Mouse (Mus musculus) liver, embryonic 11.5 days (tissue): Measurements from ENCODE around the gene Lgi4. TPM values are rescaled to one million over a fixed set of nuclear protein-coding genes. Genes with fewer than 3 reads are reported as not detected.

Experiments used
- ATAC-seq: fragments of 200-750 bp; cut with Nextera tagmentation; replicated peaks from 2 replicates; pipeline ENCODE4 v1.8.0; 2017; ENCODE audit warnings: moderate number of reproducible peaks, mild to moderate bottlenecking, moderate TSS enrichment, moderate library complexity; ENCODE audit not compliant: low FRiP score
- DNase-seq: peaks from one replicate; pipeline ENCODE4 v3.0.0-alpha.2; 2017; ENCODE audit warnings: low spot score
- H3K27ac ChIP-seq: fragments of 300-500 bp; sonication (generic); 2 replicates; pipeline ENCODE4 v1.5.1; 2014; ENCODE audit warnings: mild to moderate bottlenecking, low read depth, low read length, control low read depth
- H3K27me3 ChIP-seq: fragments of 300-500 bp; sonication (generic); replicated peaks from 2 replicates; pipeline ENCODE4 v1.6.1; 2014; ENCODE audit warnings: low read length, mixed read lengths; ENCODE audit not compliant: control insufficient read depth, insufficient read depth
- H3K36me3 ChIP-seq: fragments of 300-500 bp; sonication (generic); 2 replicates; pipeline ENCODE4 v1.6.1; 2014; ENCODE audit warnings: mild to moderate bottlenecking, low read length, moderate library complexity, mixed read lengths; ENCODE audit not compliant: control insufficient read depth, insufficient read depth
- H3K4me1 ChIP-seq: fragments of 300-500 bp; sonication (generic); replicated peaks from 2 replicates; pipeline ENCODE4 v1.6.1; 2014; ENCODE audit warnings: low read length, mixed read lengths; ENCODE audit not compliant: control insufficient read depth, insufficient read depth
- H3K4me2 ChIP-seq: fragments of 300-500 bp; sonication (generic); 2 replicates; pipeline ENCODE4 v1.6.1; 2014; ENCODE audit warnings: mild to moderate bottlenecking, control low read depth, moderate library complexity
- H3K4me3 ChIP-seq: fragments of 300-500 bp; sonication (generic); 2 replicates; pipeline ENCODE4 v1.5.1; 2014; ENCODE audit warnings: low read depth, low read length, control low read depth
- H3K9ac ChIP-seq: fragments of 300-500 bp; sonication (generic); 2 replicates; pipeline ENCODE4 v1.6.1; 2014; ENCODE audit warnings: low read depth, low read length, control low read depth
- H3K9me3 ChIP-seq: fragments of 300-500 bp; sonication (generic); 2 replicates; pipeline ENCODE4 v1.6.1; 2016; ENCODE audit warnings: low read length, inconsistent platforms, mixed read lengths; ENCODE audit not compliant: control insufficient read depth
- WGBS: fragments of 180-500 bp; shearing (Covaris S2); extraction: QIAGEN DNeasy Blood & Tissue Kit; methylation state at CpG from one replicate; pipeline ENCODE4 v1.1.7; 2014; 5-methylcytosine and 5-hydroxymethylcytosine counted together
- polyA plus RNA-seq: library from polyadenylated mRNA; unstranded; fragments of >200 nt; fragmentation: Nextera tagmentation; extraction: Ambion mirVana; gene quantifications from 2 replicates; pipeline ENCODE4 v1.2.1, GENCODE M21; 2014

Lgi4 gene
- 0.30 and 0.45 TPM in 2 replicates for polyA plus RNA-seq

GRCm38 (mm10) chr7:31059108-31059507 is at the start of gene Lgi4:
Gene Lgi4 (plus strand): TSS chr7:31059342.
- DNase-seq = peak; percentile 84
- H3K36me3 ChIP-seq = no peaks in the 10 kb centered on the region
- ATAC-seq = peak; percentile 43

GRCm38 (mm10) chr7:31012971-31013370 is 46.2 kb upstream of the Lgi4 start:
- Histone ChIP-seq H3K27ac (no peak overlapping the region), H3K9ac (no peak overlapping the region), H3K4me3 (no peak overlapping the region), H3K4me1 (no peaks in the 10 kb centered on the region; the same call in none of the 2 replicates), H3K36me3 (no peaks in the 10 kb centered on the region), H3K27me3 (no peaks in the 10 kb centered on the region), H3K4me2 (no peak overlapping the region), H3K9me3 (no peaks in the 10 kb centered on the region)
- ATAC-seq (no peak), DNase-seq (no peak)
- 83% methylated on average over 5 of the region's 5 CpGs for WGBS

More at GRCm38 (mm10) chr7:31059108-31059507, at the start of gene Lgi4:
- Histone ChIP-seq H3K27ac (no peak within 1 kb of the TSS), H3K27me3 (peaks cover 5% of the 10 kb centered on the region; the same call in 1 of the 2 replicates), H3K4me1 (peaks cover 6% of the 10 kb centered on the region), H3K4me2 (no peak within 1 kb of the TSS), H3K9me3 (no peaks in the 10 kb centered on the region), H3K9ac (no peak within 1 kb of the TSS), H3K4me3 (no peak within 1 kb of the TSS)
- 2% methylated on average over 2 of the region's 2 CpGs for WGBS

- peak; percentile 47; the same call in 1 of the 2 replicates for ATAC-seq
- DNase-seq = no peak
- Histone ChIP-seq H3K9me3 (no peaks in the 10 kb centered on the region), H3K4me2 (no peak overlapping the region), H3K4me3 (no peak overlapping the region), H3K4me1 (no peaks in the 10 kb centered on the region; the same call in none of the 2 replicates), H3K9ac (no peak overlapping the region), H3K36me3 (no peaks in the 10 kb centered on the region), H3K27me3 (no peaks in the 10 kb centered on the region), H3K27ac (no peak overlapping the region)
- WGBS = 58% methylated on average over 10 of the region's 10 CpGs
Observed at GRCm38 (mm10) chr7:31017104-31017901, 41.8 kb upstream of the Lgi4 start.

GRCm38 (mm10) chr7:31028609-31029008 is 30.5 kb upstream of the Lgi4 start:
- Histone ChIP-seq H3K9ac (no peak overlapping the region), H3K27ac (no peak overlapping the region), H3K4me3 (no peak overlapping the region), H3K9me3 (no peaks in the 10 kb centered on the region), H3K36me3 (no peaks in the 10 kb centered on the region), H3K4me2 (no peak overlapping the region), H3K4me1 (no peaks in the 10 kb centered on the region; the same call in 1 of the 2 replicates), H3K27me3 (no peaks in the 10 kb centered on the region)
- DNase-seq (no peak), ATAC-seq (no peak)
- 62% methylated on average over 8 of the region's 8 CpGs for WGBS

- H3K27me3 ChIP-seq = no peaks in the 10 kb centered on the region
- no peak for DNase-seq
- H3K9ac ChIP-seq = no peak overlapping the region
- H3K4me2 ChIP-seq = no peak overlapping the region
- H3K4me1 ChIP-seq = no peaks in the 10 kb centered on the region; the same call in 1 of the 2 replicates
- no peak for ATAC-seq
- 69% methylated on average over 2 of the region's 2 CpGs for WGBS
- no peaks in the 10 kb centered on the region for H3K9me3 ChIP-seq
- no peak overlapping the region for H3K27ac ChIP-seq
- no peaks in the 10 kb centered on the region for H3K36me3 ChIP-seq
- H3K4me3 ChIP-seq = no peak overlapping the region
Observed at GRCm38 (mm10) chr7:31030717-31031116, 28.4 kb upstream of the Lgi4 start.

GRCm38 (mm10) chr7:31031731-31032130 is 27.4 kb upstream of the Lgi4 start:
- no peaks in the 10 kb centered on the region for H3K27me3 ChIP-seq
- H3K36me3 ChIP-seq = no peaks in the 10 kb centered on the region
- no peak for DNase-seq
- WGBS = 69% methylated on average over 7 of the region's 7 CpGs
- H3K27ac ChIP-seq = no peak overlapping the region
- H3K9me3 ChIP-seq = no peaks in the 10 kb centered on the region
- H3K4me1 ChIP-seq = no peaks in the 10 kb centered on the region; the same call in 1 of the 2 replicates
- no peak for ATAC-seq
- H3K4me3 ChIP-seq = no peak overlapping the region
- no peak overlapping the region for H3K9ac ChIP-seq
- no peak overlapping the region for H3K4me2 ChIP-seq

GRCm38 (mm10) chr7:31033409-31034165 is 25.6 kb upstream of the Lgi4 start:
- Histone ChIP-seq H3K27me3 (no peaks in the 10 kb centered on the region), H3K4me3 (no peak overlapping the region), H3K4me2 (no peak overlapping the region), H3K27ac (no peak overlapping the region; the same call in 1 of the 2 replicates), H3K36me3 (no peaks in the 10 kb centered on the region), H3K4me1 (no peaks in the 10 kb centered on the region; the same call in 1 of the 2 replicates), H3K9ac (no peak overlapping the region), H3K9me3 (no peaks in the 10 kb centered on the region)
- ATAC-seq = 0 out of 2 replicates have a peak, but pooled peaks have one; percentile 26
- no peak for DNase-seq
- WGBS = 43% methylated on average over 9 of the region's 9 CpGs

GRCm38 (mm10) chr7:31034789-31035188 is 24.4 kb upstream of the Lgi4 start:
- H3K4me3 ChIP-seq = no peak overlapping the region
- WGBS = 57% methylated on average over 11 of the region's 11 CpGs
- DNase-seq (no peak), ATAC-seq (no peak)
- no peak overlapping the region for H3K9ac ChIP-seq
- no peaks in the 10 kb centered on the region; the same call in 1 of the 2 replicates for H3K4me1 ChIP-seq
- no peak overlapping the region for H3K4me2 ChIP-seq
- no peaks in the 10 kb centered on the region for H3K27me3 ChIP-seq
- no peak overlapping the region for H3K27ac ChIP-seq
- no peaks in the 10 kb centered on the region for H3K36me3 ChIP-seq
- no peaks in the 10 kb centered on the region for H3K9me3 ChIP-seq
